Mouse (Mus musculus) heart, postnatal 36 days (tissue): ENCODE results near the gene Mxi1. TPM values are rescaled to one million over a fixed set of nuclear protein-coding genes. Genes with fewer than 3 reads are reported as not detected.

Experiments
- DNase-seq, 2 experiments: peaks; one replicate each; pipeline ENCODE4 v3.0.0; 2021 to 2022
- intact Hi-C: fragments of 180-260 bp; cut with DNase I; formaldehyde crosslinking; loops from one replicate; pipeline ENCODE4 v1.15.1; 2025
- total RNA-seq, 2 experiments: library from RNA; stranded (reverse); gene quantifications; 2 replicates each; pipeline ENCODE4 v1.2.3; 2021

Mxi1 gene
- total RNA-seq, 2 experiments from 2014 or later: 50.9 to 51.7 TPM

- intact Hi-C loops: no loop called here
- DNase-seq: no peak
Observed at GRCm38 (mm10) chr19:53413617-53414380, 103.5 kb downstream of the Mxi1 start.

GRCm38 (mm10) chr19:53414650-53415049 is 104.3 kb downstream of the Mxi1 start:
- intact Hi-C loops: no loop called here
- DNase-seq: no peak

- intact Hi-C loops: no loop called here
Observed at GRCm38 (mm10) chr19:53415198-53415597, 104.9 kb downstream of the Mxi1 start.

GRCm38 (mm10) chr19:53419834-53420233 is 109.5 kb downstream of the Mxi1 start:
- intact Hi-C loops: loop anchor here (1.0 to 5.0 kb wide), 4 partner anchors 23 to 159 kb away; no protein-coding TSS in a partner anchor
- DNase-seq: peak; percentile 59 to 64

More at GRCm38 (mm10) chr19:53415198-53415597, 104.9 kb downstream of the Mxi1 start:
- DNase-seq: no peak

- peak; percentile 72 to 73 for DNase-seq
- intact Hi-C loops: loop anchor here (1.0 to 5.0 kb wide), 3 partner anchors 71 to 158 kb away; no protein-coding TSS in a partner anchor
Observed at GRCm38 (mm10) chr19:53420924-53421582, 110.7 kb downstream of the Mxi1 start.

- intact Hi-C loops: loop anchor here (5.0 kb wide), 2 partner anchors 71 to 111 kb away; no protein-coding TSS in a partner anchor
- DNase-seq: no peak
Observed at GRCm38 (mm10) chr19:53421583-53422188, 111.4 kb downstream of the Mxi1 start.

- no peak for DNase-seq
- intact Hi-C loops: loop anchor here (5.0 kb wide), 2 partner anchors 70 to 110 kb away; no protein-coding TSS in a partner anchor
Observed at GRCm38 (mm10) chr19:53422358-53423308, 112.3 kb downstream of the Mxi1 start.

- no peak for DNase-seq
Observed at GRCm38 (mm10) chr19:53423341-53423753, 113.0 kb downstream of the Mxi1 start.

GRCm38 (mm10) chr19:53423816-53424465 is 113.6 kb downstream of the Mxi1 start:
- intact Hi-C loops: loop anchor here (5.0 kb wide), 2 partner anchors 68 to 108 kb away; no protein-coding TSS in a partner anchor
- no peak for DNase-seq

More at GRCm38 (mm10) chr19:53423341-53423753, 113.0 kb downstream of the Mxi1 start:
- intact Hi-C loops: loop anchor here (5.0 kb wide), 2 partner anchors 69 to 109 kb away; no protein-coding TSS in a partner anchor

- DNase-seq: peak; percentile 21 to 43
- intact Hi-C loops: loop anchor here (5.0 kb wide), 2 partner anchors 68 to 108 kb away; no protein-coding TSS in a partner anchor
Observed at GRCm38 (mm10) chr19:53424629-53425028, 114.3 kb downstream of the Mxi1 start.

Other genes starting within 250 kb of the Mxi1 start
- gene Add3, start 170.1 kb upstream of the Mxi1 start, total RNA-seq: 10 to 100 TPM; 45.2 to 48.6 TPM
- gene Gm10197, start 61.2 kb downstream of the Mxi1 start, total RNA-seq: not detected
- 10 to 100 TPM; 33.0 to 33.8 TPM for gene Smndc1, start 80.1 kb downstream of the Mxi1 start, total RNA-seq
- gene Dusp5, start 218.6 kb downstream of the Mxi1 start, total RNA-seq: 10 to 100 TPM in 1 of 2 experiments, 1 to 10 TPM in 1; 4.1 to 12.8 TPM